Mouse (Mus musculus) midbrain, embryonic 14.5 days (tissue): ENCODE results near the gene Ccndbp1. TPM values are rescaled to one million over a fixed set of nuclear protein-coding genes. Genes with fewer than 3 reads are reported as not detected.
A peak's percentile ranks its signal among the peaks of the same experiment; 100 is the strongest.

Experiments used
- ATAC-seq: fragments of 200-750 bp; cut with Nextera tagmentation; 2 replicates; pipeline ENCODE4 v1.8.0; 2017; ENCODE audit warnings: moderate number of reproducible peaks, moderate library complexity; ENCODE audit not compliant: low FRiP score, low TSS enrichment
- DNase-seq: peaks from one replicate; pipeline ENCODE4 v3.0.0-alpha.2; 2015
- H3K27ac ChIP-seq: fragments of 300-500 bp; sonication (generic); replicated peaks from 2 replicates; pipeline ENCODE4 v1.5.1; 2014; ENCODE audit warnings: mild to moderate bottlenecking, low read depth, low read length, moderate library complexity
- H3K27me3 ChIP-seq: fragments of 300-500 bp; sonication (generic); 2 replicates; pipeline ENCODE4 v1.6.1; 2014; ENCODE audit warnings: low read length, control low read depth, mixed read lengths; ENCODE audit not compliant: control insufficient read depth, insufficient read depth
- H3K36me3 ChIP-seq: fragments of 300-500 bp; sonication (generic); 2 replicates; pipeline ENCODE4 v1.6.1; 2014; ENCODE audit warnings: low read length, control low read depth; ENCODE audit not compliant: control insufficient read depth, insufficient read depth
- H3K4me1 ChIP-seq: fragments of 300-500 bp; sonication (generic); 2 replicates; pipeline ENCODE4 v1.6.1; 2014; ENCODE audit warnings: mild to moderate bottlenecking, antibody characterized with exemption, low read length, control low read depth; ENCODE audit not compliant: control insufficient read depth, insufficient read depth
- H3K4me2 ChIP-seq: fragments of 300-500 bp; sonication (generic); 2 replicates; pipeline ENCODE4 v1.6.1; 2014; ENCODE audit warnings: mild to moderate bottlenecking, low read length, moderate library complexity
- H3K4me3 ChIP-seq: fragments of 300-500 bp; sonication (generic); replicated peaks from 2 replicates; pipeline ENCODE4 v1.5.1; 2014; ENCODE audit warnings: low read depth, low read length
- H3K9ac ChIP-seq: fragments of 300-500 bp; sonication (generic); replicated peaks from 2 replicates; pipeline ENCODE4 v1.6.1; 2014; ENCODE audit warnings: mild to moderate bottlenecking, low read length, moderate library complexity
- H3K9me3 ChIP-seq: fragments of 300-500 bp; sonication (generic); 2 replicates; pipeline ENCODE4 v1.6.1; 2016; ENCODE audit warnings: low read length, control low read depth, mixed read lengths; ENCODE audit not compliant: control insufficient read depth
- WGBS: fragments of 180-500 bp; shearing (Covaris S2); extraction: QIAGEN DNeasy Blood & Tissue Kit; methylation state at CpG from one replicate; pipeline ENCODE4 v1.1.7; 2014; 5-methylcytosine and 5-hydroxymethylcytosine counted together
- polyA plus RNA-seq: library from polyadenylated mRNA; unstranded; fragments of >200 nt; fragmentation: Nextera tagmentation; extraction: Ambion mirVana; gene quantifications from 2 replicates; pipeline ENCODE4 v1.2.1, GENCODE M21; 2014

Gene Ccndbp1
- polyA plus RNA-seq, result 82.6 and 84.9 TPM in 2 replicates

- 2% methylated on average over 34 of the region's 34 CpGs for WGBS
- DNase-seq (peak; percentile 93), ATAC-seq (peak; percentile 94)
- H3K4me3 ChIP-seq, result peak within 1 kb of the TSS; percentile 60
- H3K36me3 ChIP-seq, result peaks cover 25% of the 10 kb centered on the region
- peak within 1 kb of the TSS; percentile 85 for H3K4me2 ChIP-seq
- H3K27ac ChIP-seq, result peak within 1 kb of the TSS; percentile 60
- H3K9me3 ChIP-seq, result no peaks in the 10 kb centered on the region
- no peaks in the 10 kb centered on the region for H3K27me3 ChIP-seq
- H3K4me1 ChIP-seq, result peaks cover 10% of the 10 kb centered on the region
- peak within 1 kb of the TSS; percentile 66 for H3K9ac ChIP-seq
Observed at GRCm38 (mm10) chr2:121007925-121008663, at the start of gene Ccndbp1. Gene Ccndbp1, plus strand, starts transcription at chr2:121008403.

GRCm38 (mm10) chr2:120959363-120959762, 48.8 kb upstream of the Ccndbp1 start:
- WGBS, result 95% methylated on average over 2 of the region's 2 CpGs
- no peak overlapping the region for H3K9ac ChIP-seq

GRCm38 (mm10) chr2:120959827-120960226, 48.4 kb upstream of the Ccndbp1 start:
- no peak overlapping the region for H3K4me2 ChIP-seq
- no peak for DNase-seq

More at GRCm38 (mm10) chr2:120959363-120959762, 48.8 kb upstream of the Ccndbp1 start:
- H3K4me2 ChIP-seq, result no peak overlapping the region
- peaks cover 35% of the 10 kb centered on the region for H3K36me3 ChIP-seq
- no peak overlapping the region for H3K4me3 ChIP-seq
- no peaks in the 10 kb centered on the region for H3K9me3 ChIP-seq
- ATAC-seq, result no peak
- H3K4me1 ChIP-seq, result no peaks in the 10 kb centered on the region
- H3K27ac ChIP-seq, result no peak overlapping the region
- no peaks in the 10 kb centered on the region for H3K27me3 ChIP-seq
- no peak for DNase-seq

GRCm38 (mm10) chr2:120960261-120960660, 47.9 kb upstream of the Ccndbp1 start:
- Histone ChIP-seq H3K9me3 (no peaks in the 10 kb centered on the region), H3K36me3 (peaks cover 26% of the 10 kb centered on the region), H3K27me3 (no peaks in the 10 kb centered on the region), H3K9ac (no peak overlapping the region), H3K4me1 (no peaks in the 10 kb centered on the region), H3K27ac (no peak overlapping the region), H3K4me2 (no peak overlapping the region), H3K4me3 (no peak overlapping the region)
- ATAC-seq (no peak), DNase-seq (no peak)
- WGBS, result 97% methylated on average over 1 of the region's 1 CpGs

More at GRCm38 (mm10) chr2:120959827-120960226, 48.4 kb upstream of the Ccndbp1 start:
- Histone ChIP-seq H3K4me3 (no peak overlapping the region), H3K36me3 (peaks cover 30% of the 10 kb centered on the region), H3K9me3 (no peaks in the 10 kb centered on the region), H3K27me3 (no peaks in the 10 kb centered on the region), H3K27ac (no peak overlapping the region), H3K9ac (no peak overlapping the region), H3K4me1 (no peaks in the 10 kb centered on the region)
- 93% methylated on average over 5 of the region's 5 CpGs for WGBS
- ATAC-seq, result no peak

GRCm38 (mm10) chr2:120963110-120963509, 45.1 kb upstream of the Ccndbp1 start:
- Histone ChIP-seq H3K9ac (no peak overlapping the region), H3K9me3 (no peaks in the 10 kb centered on the region), H3K36me3 (peaks cover 23% of the 10 kb centered on the region), H3K4me1 (0 out of 2 replicates have a peak, but pooled peaks cover under 1% of the 10 kb centered on the region), H3K27ac (no peak overlapping the region), H3K4me3 (no peak overlapping the region), H3K27me3 (no peaks in the 10 kb centered on the region), H3K4me2 (no peak overlapping the region)
- DNase-seq (no peak), ATAC-seq (no peak)
- WGBS, result 97% methylated on average over 7 of the region's 7 CpGs

- no peak overlapping the region for H3K4me2 ChIP-seq
- DNase-seq (no peak), ATAC-seq (no peak)
- H3K36me3 ChIP-seq, result peaks cover 11% of the 10 kb centered on the region
- no peaks in the 10 kb centered on the region for H3K9me3 ChIP-seq
- no peak overlapping the region for H3K27ac ChIP-seq
- H3K4me3 ChIP-seq, result no peak overlapping the region
- WGBS, result 91% methylated on average over 3 of the region's 3 CpGs
- H3K27me3 ChIP-seq, result no peaks in the 10 kb centered on the region
- H3K9ac ChIP-seq, result no peak overlapping the region
- peaks cover 13% of the 10 kb centered on the region for H3K4me1 ChIP-seq
Observed at GRCm38 (mm10) chr2:120965486-120965885, 42.7 kb upstream of the Ccndbp1 start.

GRCm38 (mm10) chr2:120970045-120970539, 38.1 kb upstream of the Ccndbp1 start:
- H3K9ac ChIP-seq, result peak overlapping the region; percentile 81
- H3K27me3 ChIP-seq, result no peaks in the 10 kb centered on the region
- ATAC-seq (peak; percentile 57; the same call in 1 of the 2 replicates), DNase-seq (no peak)
- peak overlapping the region; percentile 76 for H3K4me2 ChIP-seq
- peaks cover 13% of the 10 kb centered on the region for H3K4me1 ChIP-seq
- no peaks in the 10 kb centered on the region for H3K9me3 ChIP-seq
- under 1% methylated on average over 23 of the region's 23 CpGs for WGBS
- no peaks in the 10 kb centered on the region for H3K36me3 ChIP-seq
- H3K4me3 ChIP-seq, result peak overlapping the region; percentile 77
- peak overlapping the region; percentile 88 for H3K27ac ChIP-seq

GRCm38 (mm10) chr2:120970559-120971080, 37.6 kb upstream of the Ccndbp1 start, which contains the start of gene Ubr1:
Gene Ubr1, minus strand, starts transcription at chr2:120970715.
- peak; percentile 86 for ATAC-seq
- H3K36me3 ChIP-seq, result no peaks in the 10 kb centered on the region
- DNase-seq, result peak; percentile 95
- H3K27me3 ChIP-seq, result no peaks in the 10 kb centered on the region
- peak within 1 kb of the TSS; percentile 88 for H3K27ac ChIP-seq
- no peaks in the 10 kb centered on the region for H3K9me3 ChIP-seq
- H3K9ac ChIP-seq, result peak within 1 kb of the TSS; percentile 81
- H3K4me3 ChIP-seq, result peak within 1 kb of the TSS; percentile 77
- peaks cover 13% of the 10 kb centered on the region for H3K4me1 ChIP-seq
- peak within 1 kb of the TSS; percentile 76 for H3K4me2 ChIP-seq
- under 1% methylated on average over 39 of the region's 39 CpGs for WGBS
